Mouse (Mus musculus): Measurements from ENCODE around the gene Hoxb8.

Gene Hoxb8

GRCm38 (mm10) chr11:96314671-96315343 is 33.1 kb downstream of the Hoxb8 start:
- peak in 1 of 2 experiments; percentile 53 for DNase-seq (ENCODE audit: low spot score in 2 of 2)

DNA sequence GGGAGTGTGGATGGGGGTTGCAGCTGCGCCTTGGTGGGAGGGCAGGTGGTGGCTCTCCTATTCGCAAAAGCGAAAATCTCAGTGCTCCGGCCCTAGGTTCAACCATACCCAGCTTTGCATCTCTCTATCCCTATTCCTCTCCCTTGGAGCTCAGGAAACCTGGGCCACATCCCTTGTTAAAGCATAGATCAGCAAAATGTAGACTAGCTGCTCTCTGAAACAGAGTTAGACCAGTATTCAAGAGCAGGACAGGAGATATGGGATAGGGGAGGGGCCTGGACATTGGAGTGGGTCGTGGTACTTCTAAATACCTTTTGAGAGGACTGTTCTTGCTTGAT is 33.6 kb downstream of the Hoxb8 start:
- peak in 1 of 2 experiments; percentile 52 for DNase-seq (ENCODE audit: low spot score in 2 of 2)

GRCm38 (mm10) chr11:96316696-96317607 is 35.2 kb downstream of the Hoxb8 start:
- peak in 1 of 2 experiments; percentile 9 for DNase-seq (ENCODE audit: low spot score in 2 of 2)

DNA sequence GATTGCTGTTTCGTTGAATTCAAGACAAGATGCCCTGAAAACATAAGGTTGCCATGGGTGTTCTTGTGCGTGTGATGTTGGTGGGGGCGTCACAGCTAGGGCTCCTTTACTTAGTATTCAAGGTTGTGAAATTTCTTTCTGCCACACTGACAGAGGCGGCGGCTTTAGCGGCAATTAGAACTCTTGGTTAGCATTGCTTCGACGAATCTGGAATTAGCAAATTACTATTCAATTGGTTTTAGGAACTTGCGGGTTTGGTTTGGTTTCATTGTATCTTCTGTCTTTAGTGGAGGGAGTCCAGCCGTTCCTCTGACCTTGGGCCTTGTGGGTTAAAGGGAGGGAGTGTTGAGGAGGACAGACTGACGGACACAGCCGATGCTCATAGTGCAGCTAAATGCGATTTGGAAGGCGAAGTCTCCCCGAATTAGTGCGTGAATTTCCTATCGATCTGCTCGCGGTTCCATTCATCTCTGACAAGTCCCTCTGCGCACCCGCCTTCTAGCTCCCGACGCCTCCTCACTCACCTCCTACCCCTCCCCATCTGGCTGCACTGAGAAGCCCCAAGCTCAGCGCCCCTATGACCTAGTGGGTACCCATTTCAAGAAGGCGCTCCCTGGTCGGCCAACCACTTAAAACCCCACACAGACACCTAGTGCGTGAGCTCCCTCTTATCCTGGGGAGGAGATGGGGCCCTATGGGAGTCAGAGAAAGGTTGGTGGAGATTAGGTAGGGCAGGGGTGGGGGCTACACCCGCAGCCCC is 36.1 kb downstream of the Hoxb8 start, which contains the start of gene Hoxb4:
Hoxb4 (plus strand) TSS at position 660 of the 760 bp plus-strand sequence.
- peak in 1 of 2 experiments; percentile 35 for DNase-seq (ENCODE audit: low spot score in 2 of 2)

DNA sequence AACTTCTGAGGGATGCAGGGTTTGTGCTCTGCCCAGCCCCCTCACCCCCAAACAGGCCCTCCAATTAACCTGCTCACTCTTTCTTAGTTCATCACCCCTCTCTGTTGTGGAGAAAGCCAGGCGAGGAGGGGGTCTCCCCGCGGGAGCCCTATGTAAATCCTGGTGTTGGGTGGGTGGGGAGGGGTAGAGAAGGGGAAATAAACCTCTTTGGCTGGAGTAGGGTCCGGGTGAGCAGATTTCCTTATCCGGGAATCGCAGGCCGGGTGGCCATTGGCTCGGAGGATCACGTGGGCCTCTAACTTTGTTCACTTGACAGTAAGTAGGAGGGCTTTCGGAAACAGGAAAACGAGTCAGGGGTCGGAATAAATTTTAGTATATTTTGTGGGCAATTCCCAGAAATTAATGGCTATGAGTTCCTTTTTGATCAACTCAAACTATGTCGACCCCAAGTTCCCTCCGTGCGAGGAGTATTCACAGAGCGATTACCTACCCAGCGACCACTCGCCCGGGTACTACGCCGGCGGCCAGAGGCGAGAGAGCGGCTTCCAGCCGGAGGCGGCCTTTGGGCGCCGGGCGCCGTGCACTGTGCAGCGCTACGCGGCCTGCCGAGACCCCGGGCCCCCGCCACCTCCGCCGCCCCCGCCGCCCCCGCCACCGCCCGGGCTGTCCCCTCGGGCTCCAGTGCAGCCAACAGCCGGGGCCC is 36.8 kb downstream of the Hoxb8 start:
- DNase-seq (ENCODE audit: low spot score in 2 of 2), result peak; percentile 48 to 61

DNA sequence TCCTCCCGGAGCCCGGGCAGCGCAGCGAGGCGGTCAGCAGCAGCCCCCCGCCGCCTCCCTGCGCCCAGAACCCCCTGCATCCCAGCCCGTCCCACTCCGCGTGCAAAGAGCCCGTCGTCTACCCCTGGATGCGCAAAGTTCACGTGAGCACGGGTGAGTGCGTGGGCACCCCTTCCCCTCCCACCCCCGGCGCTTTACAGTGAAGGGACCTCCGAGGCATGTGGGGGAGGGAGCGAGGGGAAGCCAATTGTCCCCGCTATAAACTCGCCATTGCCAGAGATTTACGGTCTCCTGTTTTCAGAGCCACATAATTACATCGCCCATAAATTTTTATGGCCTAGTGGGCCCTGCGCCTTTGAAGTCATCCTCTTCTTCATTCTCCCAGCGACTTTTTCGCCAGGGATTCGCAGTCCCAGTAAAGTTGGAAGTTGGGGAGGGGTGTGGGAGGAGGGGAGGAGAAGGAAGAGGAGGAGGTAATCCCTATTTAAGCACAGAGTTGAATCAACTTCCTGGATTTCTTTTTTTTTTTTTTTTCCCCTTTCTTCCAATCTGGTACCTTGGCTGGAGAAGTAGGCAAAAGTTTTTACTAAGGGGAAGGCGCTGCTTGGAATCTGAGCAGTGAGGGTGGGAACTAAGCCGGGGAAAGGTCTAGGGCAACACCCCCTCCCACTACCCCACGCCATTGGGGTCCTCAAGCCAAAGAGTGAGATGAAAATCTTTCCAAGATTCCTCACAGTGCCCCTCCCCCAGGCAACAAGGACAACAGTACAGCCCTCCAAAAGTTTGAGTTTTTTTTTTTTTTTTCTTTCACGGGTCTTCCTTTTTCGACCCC is 37.6 kb downstream of the Hoxb8 start:
- peak in 1 of 2 experiments; percentile 26 for DNase-seq (ENCODE audit: low spot score in 2 of 2)

- peak in 1 of 2 experiments; percentile 58 for DNase-seq (ENCODE audit: low spot score in 2 of 2)
Measured at GRCm38 (mm10) chr11:96319910-96320309, 38.2 kb downstream of the Hoxb8 start.

GRCm38 (mm10) chr11:96320688-96321087 is 39.0 kb downstream of the Hoxb8 start:
- DNase-seq (ENCODE audit: low spot score in 2 of 2), result peak in 1 of 2 experiments; percentile 16

GRCm38 (mm10) chr11:96321846-96322245 is 40.1 kb downstream of the Hoxb8 start:
- no peak for DNase-seq (ENCODE audit: low spot score in 2 of 2)

GRCm38 (mm10) chr11:96322738-96323137 is 41.0 kb downstream of the Hoxb8 start:
- no peak for DNase-seq (ENCODE audit: low spot score in 2 of 2)

DNA sequence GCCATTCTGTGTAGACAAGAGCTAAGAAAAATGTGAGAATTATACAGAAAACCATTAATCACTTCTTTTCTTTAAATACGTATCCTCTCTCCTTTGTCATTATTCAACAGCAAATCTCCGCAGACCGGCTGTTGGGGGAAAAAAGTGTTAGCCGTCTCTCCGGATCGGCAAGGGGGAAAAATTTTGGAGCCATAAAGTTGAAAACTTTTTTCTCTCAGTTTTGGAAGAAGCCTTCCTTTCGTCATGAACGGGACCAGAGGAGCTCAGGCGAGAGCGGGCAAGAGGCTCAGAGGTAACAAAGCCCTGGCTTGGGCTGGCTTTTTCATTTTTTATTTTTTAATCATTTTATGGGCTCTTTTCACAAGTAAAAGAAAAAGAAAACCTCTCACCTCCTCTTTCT is 41.4 kb downstream of the Hoxb8 start, which contains the start of gene Hoxb3:
Hoxb3 (plus strand) TSS at position 173 of the 400 bp plus-strand sequence.
- DNase-seq (ENCODE audit: low spot score in 2 of 2), result no peak

DNA sequence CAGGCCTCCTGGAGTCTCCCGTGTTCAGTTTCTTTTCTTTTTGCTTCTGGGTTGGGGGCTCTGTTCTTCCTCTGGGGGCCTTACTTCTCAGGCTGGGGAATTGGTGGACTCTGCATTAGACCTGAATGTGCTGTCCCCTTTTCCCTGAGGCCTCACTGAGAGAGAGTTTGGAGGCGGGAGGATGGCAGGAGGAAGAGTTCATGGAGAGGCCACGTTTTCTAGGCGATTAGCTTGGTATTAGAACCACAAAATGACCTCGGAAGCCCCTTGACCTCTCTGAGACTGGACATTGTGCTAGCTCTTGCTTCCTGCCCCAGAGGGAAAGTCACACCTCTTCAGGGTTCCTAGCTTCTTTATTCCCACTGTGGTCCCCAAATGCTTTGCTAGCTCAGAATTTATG is 42.4 kb downstream of the Hoxb8 start:
- DNase-seq (ENCODE audit: low spot score in 2 of 2), result no peak

GRCm38 (mm10) chr11:96324965-96325364 is 43.3 kb downstream of the Hoxb8 start:
- DNase-seq (ENCODE audit: low spot score in 2 of 2), result no peak

DNA sequence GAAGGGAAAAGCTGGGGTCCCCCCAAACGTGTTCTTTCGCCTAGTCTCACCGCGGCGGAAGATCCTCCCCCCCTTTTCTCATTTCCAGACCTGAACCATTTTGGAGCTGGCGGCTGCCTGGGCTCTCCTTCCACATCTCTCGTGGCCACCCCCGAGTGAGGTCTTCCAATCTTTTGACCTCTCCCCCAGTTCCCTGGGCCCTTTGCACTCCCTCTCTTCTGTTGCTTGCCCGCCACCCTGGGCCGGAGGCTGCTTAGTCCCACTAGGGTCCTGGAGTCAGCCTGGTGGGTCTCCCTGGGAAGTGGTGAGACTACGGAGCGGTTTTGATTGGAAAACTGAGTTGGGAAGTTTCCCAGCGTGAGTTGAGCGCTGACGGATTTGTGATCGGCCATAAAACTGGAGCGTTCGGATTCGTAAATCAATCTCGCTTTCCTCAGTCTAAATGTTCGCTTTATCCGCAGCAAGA is 44.1 kb downstream of the Hoxb8 start:
- DNase-seq (ENCODE audit: low spot score in 2 of 2), result no peak

DNA sequence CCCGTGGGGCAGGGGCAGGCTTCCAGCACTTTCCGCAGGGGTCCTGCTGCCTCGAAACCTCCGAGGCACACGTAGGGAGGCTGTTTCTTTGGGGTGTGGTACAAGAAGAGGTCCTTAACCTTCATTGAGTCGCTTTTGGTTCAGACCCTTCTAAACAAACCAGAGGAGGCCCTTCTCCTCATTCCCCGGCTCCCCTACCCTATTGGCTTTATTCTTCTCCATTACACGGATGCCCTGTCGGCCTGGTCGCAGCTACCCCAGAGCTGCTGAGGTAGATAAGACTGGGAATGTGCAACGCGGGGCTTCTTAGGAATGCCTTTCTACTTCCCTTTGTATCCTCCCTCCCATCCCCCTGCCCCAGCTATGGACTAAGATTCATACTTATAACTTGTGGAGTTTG is 45.0 kb downstream of the Hoxb8 start:
- no peak for DNase-seq (ENCODE audit: low spot score in 2 of 2)

- no peak for DNase-seq (ENCODE audit: low spot score in 2 of 2)
Measured at GRCm38 (mm10) chr11:96327122-96327521, 45.4 kb downstream of the Hoxb8 start.

DNA sequence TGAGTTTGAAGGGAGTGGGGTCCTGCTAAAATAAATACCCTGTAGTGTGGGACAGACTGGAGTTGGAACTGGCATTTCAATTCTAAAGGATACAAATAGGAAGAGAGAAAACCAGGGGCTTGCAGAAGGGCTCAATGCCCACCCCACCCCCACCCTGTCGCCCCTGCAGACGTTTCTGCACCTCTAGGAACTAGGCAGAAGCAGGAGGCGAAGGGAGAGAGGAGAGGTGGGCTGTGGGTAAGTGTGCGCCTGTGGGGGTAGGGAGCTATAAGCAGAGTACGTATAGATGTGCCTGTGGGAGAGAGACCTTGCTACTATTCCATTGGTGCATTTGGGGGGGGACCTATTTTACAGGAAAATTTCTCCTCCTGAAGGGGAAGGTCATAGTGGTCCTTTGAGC is 46.0 kb downstream of the Hoxb8 start:
- no peak for DNase-seq (ENCODE audit: low spot score in 2 of 2)

GRCm38 (mm10) chr11:96328605-96329004 is 46.9 kb downstream of the Hoxb8 start:
- DNase-seq (ENCODE audit: low spot score in 2 of 2), result no peak

DNA sequence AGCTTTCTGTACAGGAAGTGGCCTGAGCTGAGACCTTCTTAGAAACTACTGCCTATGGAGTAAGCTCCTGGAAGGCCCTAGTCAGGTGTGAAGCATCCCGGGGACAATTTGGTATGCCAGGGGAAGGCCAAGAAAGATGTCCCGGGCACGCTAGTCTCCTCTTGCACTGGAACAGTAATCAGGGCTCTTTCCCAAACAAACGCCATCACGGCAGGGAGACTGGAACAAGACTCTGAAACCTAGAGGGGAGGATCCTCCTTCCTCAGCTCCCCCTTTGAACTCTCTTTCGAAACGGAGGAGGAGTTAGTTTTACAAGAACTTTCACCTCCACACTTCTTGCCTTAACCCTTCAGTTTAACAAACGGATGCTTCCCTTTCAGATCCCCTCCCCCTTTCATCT is 50.4 kb downstream of the Hoxb8 start:
- DNase-seq (ENCODE audit: low spot score in 2 of 2), result no peak

DNA sequence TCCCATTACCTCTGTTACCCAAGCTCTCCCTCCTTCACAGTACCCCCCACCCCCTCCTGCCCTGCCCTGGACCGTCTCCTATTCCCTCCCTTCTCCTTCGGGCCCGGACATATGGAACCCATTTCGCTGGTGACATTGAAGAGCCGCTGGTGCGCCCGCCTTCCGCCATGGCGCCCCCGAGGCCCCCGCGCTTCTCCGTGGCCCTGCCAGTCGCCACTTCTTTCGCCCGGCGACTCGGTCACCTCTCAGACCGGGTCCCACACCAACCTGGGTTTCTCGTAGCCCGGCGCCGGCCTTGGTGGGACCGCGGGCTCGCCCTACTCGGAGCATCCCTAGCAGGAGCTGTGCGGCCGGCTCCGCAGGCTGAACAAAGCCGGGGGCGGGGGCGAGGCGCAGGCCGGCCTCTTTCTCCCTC is 50.9 kb downstream of the Hoxb8 start:
- no peak for DNase-seq (ENCODE audit: low spot score in 2 of 2)
